Mouse (Mus musculus): ENCODE data around the gene Npy4r. TPM values are rescaled to one million over a fixed set of nuclear protein-coding genes. Genes with fewer than 3 reads are reported as not detected.

The Npy4r gene
- total and polyA plus RNA-seq, 3 experiments = not detected

DNA sequence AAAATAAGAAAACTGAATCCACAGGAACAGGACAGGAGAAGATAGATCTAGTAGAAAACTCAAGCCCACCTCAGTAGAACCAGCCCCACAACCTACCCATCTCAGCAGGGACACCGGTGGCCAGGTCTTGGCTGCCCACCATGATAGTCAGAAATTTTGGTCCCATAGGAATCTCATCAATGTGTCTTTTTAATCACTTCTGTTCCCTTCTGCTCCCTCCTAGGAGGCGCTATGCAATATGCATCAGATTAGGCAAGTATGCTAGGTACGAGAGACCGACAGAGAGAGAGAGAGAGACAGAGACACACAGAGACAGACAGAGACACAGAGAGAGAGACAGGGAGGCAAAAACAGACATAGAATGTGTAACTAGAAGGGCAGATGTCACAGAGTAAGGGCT, 30.6 kb downstream of the Npy4r start:
- no peak overlapping the region for H3K4me3 ChIP-seq (ENCODE audit: control insufficient read depth in 1 of 2, insufficient read depth in 1 of 2, low read depth in 2 of 2, low read length in 2 of 2)
- no peak for DNase-seq (ENCODE audit: low read depth, low spot score)
- no peak overlapping the region for H3K9ac ChIP-seq (ENCODE audit: control insufficient read depth, low read depth, low read length, poor library complexity, severe bottlenecking)
- H3K27ac ChIP-seq (ENCODE audit: control insufficient read depth, low read depth, low read length) = no peak overlapping the region
- no peaks in the 10 kb centered on the region for H3K79me2 ChIP-seq (ENCODE audit: control insufficient read depth, insufficient read depth, low read length, poor library complexity)
- H3K4me1 ChIP-seq (ENCODE audit: control insufficient read depth in 1 of 2, insufficient read depth in 2 of 2, low read length in 2 of 2) = no peaks in the 10 kb centered on the region
- no peaks in the 10 kb centered on the region; a peak in 1 of 4 replicates for H3K27me3 ChIP-seq (ENCODE audit: control insufficient read depth in 1 of 2, insufficient read depth in 2 of 2, low read length in 2 of 2)
- no peak for TF ChIP-seq USF2 (IDR thresholded peaks at IDR 0.05; ENCODE audit: borderline replicate concordance in 1 of 2, insufficient read depth in 1 of 2, low read depth in 1 of 2, low read length in 2 of 2)
- TF ChIP-seq CTCF (IDR thresholded peaks at IDR 0.05 in 2 of 3, conservative IDR thresholded peaks at IDR 0.05 in 1 of 3; ENCODE audit: control insufficient read depth in 1 of 3, insufficient read depth in 1 of 3, low read depth in 2 of 3, low read length in 3 of 3, poor library complexity in 1 of 3, severe bottlenecking in 1 of 3) = no peak
- no peak for TF ChIP-seq CHD2 (IDR thresholded peaks at IDR 0.05; ENCODE audit: low read length)
- TF ChIP-seq POLR2AphosphoS5 (IDR thresholded peaks at IDR 0.05; ENCODE audit: borderline replicate concordance, low read depth, low read length) = no peak
- no peak for TF ChIP-seq RCOR1 (IDR thresholded peaks at IDR 0.05; ENCODE audit: low read depth, low read length)
- TF ChIP-seq TBP (IDR thresholded peaks at IDR 0.05; ENCODE audit: low read depth, low read length) = no peak
- TF ChIP-seq ZKSCAN1 (IDR thresholded peaks at IDR 0.05; ENCODE audit: low read depth, low read length) = no peak
- TF ChIP-seq ETS1 (IDR thresholded peaks at IDR 0.05; ENCODE audit: low read depth, low read length) = no peak
- TF ChIP-seq MAX (IDR thresholded peaks at IDR 0.05; ENCODE audit: low read length) = no peak
- no peak for TF ChIP-seq E2F4 (IDR thresholded peaks at IDR 0.05; ENCODE audit: borderline replicate concordance, low read depth, low read length)
- no peak for TF ChIP-seq NELFE (IDR thresholded peaks at IDR 0.05; ENCODE audit: low read depth, low read length)
- no peaks in the 10 kb centered on the region for H3K9me3 ChIP-seq (replicated peaks; ENCODE audit: insufficient read depth, low read length)
- H3K36me3 ChIP-seq (ENCODE audit: control insufficient read depth in 1 of 2, insufficient read depth in 2 of 2, low read length in 2 of 2) = no peaks in the 10 kb centered on the region

DNA sequence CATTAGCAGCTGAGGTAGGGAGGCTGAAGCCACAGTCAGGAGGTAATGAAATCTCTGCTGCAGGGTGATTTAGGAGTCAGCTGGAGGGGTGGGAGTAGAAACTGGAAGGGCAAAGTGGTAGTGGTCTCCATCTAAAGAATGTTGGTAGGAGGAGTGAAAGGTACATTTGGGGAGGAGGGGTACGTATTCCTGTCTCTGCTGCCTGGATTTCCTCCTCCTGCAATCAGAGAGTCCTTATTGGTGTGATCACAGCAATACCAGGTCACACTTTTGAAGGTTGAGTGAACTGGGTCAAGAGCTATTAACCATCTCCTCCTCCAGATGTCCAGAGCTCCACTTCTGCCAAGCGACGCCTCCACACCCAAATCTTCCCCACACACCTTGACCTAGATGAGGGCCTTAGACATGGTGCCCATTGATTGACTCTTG, 31.4 kb downstream of the Npy4r start:
- H3K9me3 ChIP-seq (replicated peaks; ENCODE audit: insufficient read depth, low read length) = no peaks in the 10 kb centered on the region
- H3K27me3 ChIP-seq (ENCODE audit: control insufficient read depth in 1 of 2, insufficient read depth in 2 of 2, low read length in 2 of 2) = no peaks in the 10 kb centered on the region; a peak in 1 of 4 replicates
- TF ChIP-seq CHD1 (IDR thresholded peaks at IDR 0.05; ENCODE audit: low read depth, low read length) (no peak), POLR2AphosphoS5 (IDR thresholded peaks at IDR 0.05; ENCODE audit: borderline replicate concordance, low read depth, low read length) (no peak), MXI1 (IDR thresholded peaks at IDR 0.05; ENCODE audit: low read depth, low read length) (no peak)
- H3K4me1 ChIP-seq (ENCODE audit: control insufficient read depth in 1 of 2, insufficient read depth in 2 of 2, low read length in 2 of 2) = no peaks in the 10 kb centered on the region
- H3K27ac ChIP-seq (ENCODE audit: control insufficient read depth, low read depth, low read length) = no peak overlapping the region
- H3K9ac ChIP-seq (ENCODE audit: control insufficient read depth, low read depth, low read length, poor library complexity, severe bottlenecking) = no peak overlapping the region
- H3K36me3 ChIP-seq (ENCODE audit: control insufficient read depth in 1 of 2, insufficient read depth in 2 of 2, low read length in 2 of 2) = no peaks in the 10 kb centered on the region
- H3K4me3 ChIP-seq (ENCODE audit: control insufficient read depth in 1 of 2, insufficient read depth in 1 of 2, low read depth in 2 of 2, low read length in 2 of 2) = no peak overlapping the region
- DNase-seq (ENCODE audit: low read depth, low spot score) = no peak
- H3K79me2 ChIP-seq (ENCODE audit: control insufficient read depth, insufficient read depth, low read length, poor library complexity) = no peaks in the 10 kb centered on the region
